Mouse (Mus musculus) adrenal gland, adult 18-20 months (tissue): ENCODE measurements around the gene Dram1. TPM values are rescaled to one million over a fixed set of nuclear protein-coding genes. Genes with fewer than 3 reads are reported as not detected.

Experiments used
- DNase-seq, 2 experiments: peaks; one replicate each; pipeline ENCODE4 v3.0.0; 2021 to 2022; ENCODE audit warnings: low spot score in 2 of 2
- total RNA-seq, 2 experiments: library from RNA; stranded (reverse); gene quantifications; 1 replicate in 1 of 2; 2 replicates in 1 of 2; pipeline ENCODE4 v1.2.3; 2021

The Dram1 gene
- total RNA-seq, 2 experiments from 2014 or later, result 7.4 to 22.3 TPM

- no peak for DNase-seq
Measured at GRCm38 (mm10) chr10:88351411-88352103, 27.3 kb downstream of the Dram1 start.

GRCm38 (mm10) chr10:88350687-88351086 is 28.2 kb downstream of the Dram1 start:
- no peak for DNase-seq

- no peak for DNase-seq
Measured at GRCm38 (mm10) chr10:88349800-88350199, 29.1 kb downstream of the Dram1 start.

- no peak for DNase-seq
Measured at GRCm38 (mm10) chr10:88346454-88347245, 32.2 kb downstream of the Dram1 start.

- DNase-seq, result no peak
Measured at GRCm38 (mm10) chr10:88345899-88346401, 32.9 kb downstream of the Dram1 start.

DNA sequence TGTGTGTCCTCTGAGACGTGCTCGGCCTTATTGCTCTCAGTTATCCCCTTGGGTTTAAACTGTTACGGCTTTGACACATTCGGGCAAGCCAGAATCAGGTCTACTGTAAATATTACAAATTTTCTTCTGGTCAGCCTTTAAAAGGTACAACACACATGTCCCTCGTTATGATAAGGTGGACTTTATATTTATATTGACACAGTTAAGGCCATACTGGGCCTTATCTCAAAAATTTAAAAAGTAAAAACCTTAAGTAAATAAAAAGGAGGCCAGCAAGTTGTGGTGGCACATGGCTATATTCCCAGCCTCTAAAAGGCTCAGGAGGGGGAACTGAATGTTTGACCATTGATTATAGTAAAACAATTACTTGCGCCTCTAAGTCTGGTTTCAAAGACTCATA is 37.5 kb downstream of the Dram1 start:
- no peak for DNase-seq

- DNase-seq, result no peak
Measured at GRCm38 (mm10) chr10:88340660-88341059, 38.2 kb downstream of the Dram1 start.

- DNase-seq, result no peak
Measured at GRCm38 (mm10) chr10:88330695-88331094, 48.2 kb downstream of the Dram1 start.

DNA sequence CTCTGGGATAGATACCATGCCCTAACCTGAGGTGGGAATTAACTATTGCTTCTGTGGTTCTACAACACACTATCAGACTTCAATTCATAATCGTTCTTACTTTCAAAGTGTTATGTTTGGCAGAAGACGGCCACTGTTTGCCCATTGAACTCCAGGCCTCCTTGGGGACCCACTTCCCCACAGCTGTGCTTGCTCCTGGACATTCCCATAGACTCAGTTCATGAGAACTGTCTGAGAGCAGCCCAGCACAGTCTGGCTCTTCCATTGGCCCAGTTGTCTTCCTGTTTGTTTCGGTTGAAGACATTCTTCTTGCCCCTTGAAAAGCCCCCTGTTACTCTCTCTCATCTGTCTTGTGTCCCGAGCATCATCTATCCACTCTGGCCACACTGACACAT is 50.8 kb downstream of the Dram1 start:
- no peak for DNase-seq

GRCm38 (mm10) chr10:88327160-88328055 is 51.5 kb downstream of the Dram1 start:
- DNase-seq, result peak; percentile 73 to 85

GRCm38 (mm10) chr10:88321739-88322138 is 57.1 kb downstream of the Dram1 start:
- no peak for DNase-seq

- no peak for DNase-seq
Measured at GRCm38 (mm10) chr10:88320714-88321416, 58.0 kb downstream of the Dram1 start.

DNA sequence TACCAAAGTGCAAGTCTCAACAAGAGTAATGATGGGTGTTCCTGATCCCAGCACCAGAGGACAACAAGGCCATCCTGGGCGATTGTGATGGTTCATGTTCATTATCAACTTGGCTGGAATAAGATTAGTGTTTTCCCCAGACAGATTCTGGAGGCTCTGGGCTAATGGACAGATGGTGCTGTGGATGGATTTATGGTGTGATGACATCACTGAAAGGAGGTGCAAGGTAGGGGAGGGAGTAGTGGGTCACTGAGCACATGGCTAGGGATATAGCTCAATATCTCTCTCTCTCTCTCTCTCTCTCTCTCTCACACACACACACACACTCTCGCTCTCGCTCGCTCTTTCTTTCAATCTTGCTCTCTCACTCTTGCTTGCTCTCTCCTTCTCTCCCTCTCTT is 60.7 kb downstream of the Dram1 start:
- no peak for DNase-seq

- DNase-seq, result no peak
Measured at GRCm38 (mm10) chr10:88317151-88317550, 61.7 kb downstream of the Dram1 start.

DNA sequence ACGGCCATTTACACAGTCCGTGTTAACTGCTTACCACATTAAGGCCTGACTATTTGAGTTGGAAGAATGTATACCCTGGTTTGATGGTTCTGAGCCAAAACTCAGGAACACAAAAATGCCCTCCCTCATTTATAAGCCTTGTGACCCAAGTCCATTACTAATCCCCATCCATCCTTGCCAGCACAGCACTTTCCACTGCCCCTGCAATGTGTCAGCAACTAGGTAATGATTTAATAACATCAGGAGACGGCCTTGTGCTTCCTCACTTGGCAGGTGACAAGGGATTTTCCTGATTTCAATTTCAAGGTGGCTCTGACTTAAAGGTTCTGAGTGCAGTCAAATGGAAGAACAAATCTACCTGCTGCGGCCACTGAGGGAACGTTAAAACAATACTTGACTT is 64.0 kb downstream of the Dram1 start:
- DNase-seq, result no peak

GRCm38 (mm10) chr10:88309851-88310250 is 69.0 kb downstream of the Dram1 start:
- no peak for DNase-seq

- no peak for DNase-seq
Measured at GRCm38 (mm10) chr10:88306235-88306634, 72.6 kb downstream of the Dram1 start.

DNA sequence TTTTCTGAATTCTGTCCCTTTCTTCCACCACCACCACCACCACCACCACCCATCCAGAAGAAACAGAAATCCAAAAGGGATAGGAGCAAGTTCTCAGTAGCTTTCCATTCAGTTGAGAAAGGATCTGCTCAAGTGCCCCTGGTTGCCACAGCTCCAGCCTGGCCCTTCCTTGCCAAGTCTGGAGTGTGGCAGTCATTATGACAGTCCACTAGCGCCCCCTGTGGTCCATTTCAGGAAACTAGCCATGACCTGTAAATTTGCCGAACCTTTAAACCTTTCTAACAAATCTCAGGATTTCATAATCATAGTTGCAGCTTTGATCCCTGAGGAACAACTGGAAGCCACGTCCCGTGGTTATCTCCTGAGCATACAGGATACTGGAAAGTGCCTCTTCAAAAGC is 74.6 kb downstream of the Dram1 start:
- DNase-seq, result peak; percentile 76 to 78

- no peak for DNase-seq
Measured at GRCm38 (mm10) chr10:88303079-88303478, 75.8 kb downstream of the Dram1 start.

DNA sequence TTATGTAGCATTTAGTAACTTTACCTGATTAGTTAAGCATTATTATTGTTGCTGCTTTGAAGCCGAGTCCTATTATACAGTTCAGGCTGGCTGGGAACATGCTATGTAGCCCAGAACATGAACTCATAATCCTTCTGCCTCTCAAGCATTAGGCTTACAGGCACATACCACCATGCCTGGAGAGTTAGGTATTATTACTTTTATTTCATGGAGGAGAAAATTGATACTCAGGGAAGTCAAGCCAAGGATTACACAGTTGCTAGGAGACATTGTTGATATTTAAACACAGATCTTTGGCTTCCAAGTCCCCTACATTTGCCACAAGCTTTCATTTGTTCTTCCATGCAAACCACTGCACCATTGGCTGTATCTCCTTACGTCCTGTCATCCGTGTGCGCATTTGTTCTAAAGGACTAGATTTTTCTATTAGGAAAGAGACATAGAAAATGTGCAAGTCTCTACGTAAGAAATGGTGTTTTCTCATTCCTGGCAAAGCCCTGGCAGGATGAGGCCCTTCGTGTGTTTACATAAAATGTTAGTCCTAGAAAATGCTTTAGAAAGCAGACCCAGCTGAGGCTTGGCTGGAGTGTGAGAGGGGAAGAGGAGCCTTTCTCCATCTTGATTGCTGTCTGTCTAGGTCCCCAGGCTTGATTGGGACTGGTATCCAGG is 76.9 kb downstream of the Dram1 start:
- no peak for DNase-seq
